ENCODE assay signal across 10 mouse cellular contexts in genomic region chr7:80132541-80132940, GRCm38 (mm10). TPM values are rescaled to one million over a fixed set of nuclear protein-coding genes. Genes with fewer than 3 reads are reported as not detected.
DNase-seq lines count a peak whose midpoint lies in the region; ATAC-seq and TF ChIP-seq lines count a peak whose summit lies in the region.
"Had no signal": no experiment of that assay in that cellular context is flagged by ENCODE, and none has a peak within 500 bp of the region (broad histone marks: within the 10 kb centered on the region; RNA-seq: fewer than 3 reads in every experiment).

No protein-coding gene starts in this region.

- H3K27me3 ChIP-seq in forebrain, embryonic 11.5 days (ENCODE audit: control insufficient read depth, insufficient read depth, low read length) = no peaks in the 10 kb centered on the region
- no peaks in the 10 kb centered on the region for H3K27me3 ChIP-seq in forebrain, embryonic 13.5 days
- H3K27me3 ChIP-seq in neural tube, embryonic 11.5 days (ENCODE audit: control insufficient read depth, insufficient read depth, low read length) = no peaks in the 10 kb centered on the region
- no peaks in the 10 kb centered on the region for H3K27me3 ChIP-seq in neural tube, embryonic 15.5 days (replicated peaks)
- H3K27me3 ChIP-seq: embryonic facial prominence, embryonic 13.5 days; limb, embryonic 12.5 days had no signal

- H3K9me3 ChIP-seq in forebrain, embryonic 11.5 days (ENCODE audit: control insufficient read depth, low read length) = no peaks in the 10 kb centered on the region; the same call in 1 of the 2 replicates
- H3K9me3 ChIP-seq in forebrain, embryonic 13.5 days (replicated peaks) = peaks cover 11% of the 10 kb centered on the region
- H3K9me3 ChIP-seq in neural tube, embryonic 11.5 days (ENCODE audit: control insufficient read depth, low read length) = no peaks in the 10 kb centered on the region
- H3K9me3 ChIP-seq in neural tube, embryonic 15.5 days (replicated peaks) = no peaks in the 10 kb centered on the region

- H3K27ac ChIP-seq in forebrain, embryonic 11.5 days (ENCODE audit: low read depth, low read length) = no peak overlapping the region
- H3K27ac ChIP-seq in forebrain, embryonic 13.5 days = no peak overlapping the region
- no peak overlapping the region for H3K27ac ChIP-seq in neural tube, embryonic 11.5 days (ENCODE audit: low read depth, low read length)
- no peak overlapping the region for H3K27ac ChIP-seq in neural tube, embryonic 15.5 days (replicated peaks)
- no peak overlapping the region for H3K27ac ChIP-seq in bone marrow macrophage, adult 2 months (ENCODE audit: insufficient read depth, low read depth, low read length)
- H3K27ac ChIP-seq: embryonic facial prominence, embryonic 13.5 days; limb, embryonic 12.5 days had no signal

- ATAC-seq in forebrain, embryonic 11.5 days (replicated peaks; ENCODE audit: low FRiP score) = no peak
- no peak; the same call in 1 of the 2 replicates for ATAC-seq in forebrain, embryonic 13.5 days
- ATAC-seq in neural tube, embryonic 11.5 days (ENCODE audit: insufficient read depth, low FRiP score, low TSS enrichment) = no peak
- ATAC-seq in neural tube, embryonic 15.5 days (ENCODE audit: low FRiP score) = no peak
- peak; percentile 76 for ATAC-seq in megakaryocyte-erythroid progenitor cell, adult 5-6 weeks (replicated peaks; ENCODE audit: low FRiP score, low TSS enrichment, poor library complexity, severe bottlenecking)

- H3K4me2 ChIP-seq in forebrain, embryonic 11.5 days (ENCODE audit: low read depth, low read length, severe bottlenecking) = no peak overlapping the region
- H3K4me2 ChIP-seq in forebrain, embryonic 13.5 days = no peak overlapping the region
- H3K4me2 ChIP-seq in neural tube, embryonic 11.5 days (ENCODE audit: low read depth) = no peak overlapping the region
- no peak overlapping the region for H3K4me2 ChIP-seq in neural tube, embryonic 15.5 days
- H3K4me2 ChIP-seq: embryonic facial prominence, embryonic 13.5 days; limb, embryonic 12.5 days had no signal

- TF ChIP-seq POLR2A in bone marrow macrophage, adult 2 months (IDR thresholded peaks at IDR 0.05; ENCODE audit: borderline replicate concordance, low read depth, low read length) = no peak

- H3K36me3 ChIP-seq in forebrain, embryonic 11.5 days (ENCODE audit: control insufficient read depth, insufficient read depth, low read length) = no peaks in the 10 kb centered on the region
- H3K36me3 ChIP-seq in forebrain, embryonic 13.5 days (ENCODE audit: poor library complexity, severe bottlenecking) = no peaks in the 10 kb centered on the region
- no peaks in the 10 kb centered on the region for H3K36me3 ChIP-seq in neural tube, embryonic 11.5 days (ENCODE audit: control insufficient read depth, insufficient read depth, low read length)
- no peaks in the 10 kb centered on the region for H3K36me3 ChIP-seq in neural tube, embryonic 15.5 days
- H3K36me3 ChIP-seq: embryonic facial prominence, embryonic 13.5 days; limb, embryonic 12.5 days had no signal

- no peak overlapping the region for H3K4me3 ChIP-seq in forebrain, embryonic 11.5 days (ENCODE audit: low read depth, low read length)
- no peak overlapping the region for H3K4me3 ChIP-seq in forebrain, embryonic 13.5 days
- H3K4me3 ChIP-seq in neural tube, embryonic 11.5 days (ENCODE audit: low read depth, low read length) = no peak overlapping the region
- no peak overlapping the region for H3K4me3 ChIP-seq in neural tube, embryonic 15.5 days (replicated peaks)
- H3K4me3 ChIP-seq in bone marrow macrophage, adult 2 months (ENCODE audit: insufficient read depth, low read length) = no peak overlapping the region
- H3K4me3 ChIP-seq: embryonic facial prominence, embryonic 13.5 days; limb, embryonic 12.5 days had no signal

- no peaks in the 10 kb centered on the region for H3K4me1 ChIP-seq in forebrain, embryonic 11.5 days (replicated peaks; ENCODE audit: control insufficient read depth, insufficient read depth, low read length)
- H3K4me1 ChIP-seq in forebrain, embryonic 13.5 days = peaks cover 15% of the 10 kb centered on the region
- H3K4me1 ChIP-seq in neural tube, embryonic 11.5 days (ENCODE audit: control insufficient read depth, insufficient read depth, low read length) = no peaks in the 10 kb centered on the region
- H3K4me1 ChIP-seq in neural tube, embryonic 15.5 days = peaks cover 12% of the 10 kb centered on the region
- H3K4me1 ChIP-seq in bone marrow macrophage, adult 2 months (ENCODE audit: control insufficient read depth, insufficient read depth, low read length) = peaks cover 8% of the 10 kb centered on the region; the same call in 1 of the 2 replicates

- peak; percentile 62 for TF ChIP-seq CTCF in bone marrow macrophage, adult 2 months (IDR thresholded peaks at IDR 0.05; ENCODE audit: low read depth, low read length)

- H3K9ac ChIP-seq in forebrain, embryonic 11.5 days (ENCODE audit: low read length) = no peak overlapping the region
- H3K9ac ChIP-seq in forebrain, embryonic 13.5 days = no peak overlapping the region
- H3K9ac ChIP-seq in neural tube, embryonic 11.5 days (ENCODE audit: low read length) = no peak overlapping the region
- no peak overlapping the region for H3K9ac ChIP-seq in neural tube, embryonic 15.5 days (replicated peaks)
- H3K9ac ChIP-seq: embryonic facial prominence, embryonic 13.5 days; limb, embryonic 12.5 days had no signal

- WGBS in forebrain, embryonic 11.5 days = 61% methylated on average over 9 of the region's 9 CpGs
- WGBS in forebrain, embryonic 13.5 days = 49% methylated on average over 9 of the region's 9 CpGs
- WGBS in neural tube, embryonic 11.5 days = 52% methylated on average over 9 of the region's 9 CpGs
- WGBS in neural tube, embryonic 15.5 days = 54% methylated on average over 9 of the region's 9 CpGs

- DNase-seq in forebrain, embryonic 11.5 days (ENCODE audit: low spot score) = peak; percentile 69
- DNase-seq in neural tube, embryonic 11.5 days (ENCODE audit: low spot score) = peak; percentile 75
- peak; percentile 22 for DNase-seq in hindlimb bud, embryonic 11.5 days (ENCODE audit: extremely low spot score, low read depth, low spot score)
- DNase-seq in thymus, postnatal 10 days (ENCODE audit: low spot score in 2 of 2) = peak; percentile 54 to 78

RNA-seq across cellular contexts. Expression of gene Idh2, which starts 17.3 kb away (rescaled TPM):
- polyA plus RNA-seq in forebrain, embryonic 11.5 days (2014; fragmentation: Nextera tagmentation; extraction: Ambion mirVana) = 403 and 425 TPM in 2 replicates
- 351 and 386 TPM in 2 replicates for polyA plus RNA-seq in forebrain, embryonic 13.5 days (2015; fragmentation: Nextera tagmentation; extraction: Ambion mirVana)
- polyA plus RNA-seq in neural tube, embryonic 11.5 days (2014; fragmentation: Nextera tagmentation; extraction: Ambion mirVana) = 371 and 381 TPM in 2 replicates
- polyA plus RNA-seq in neural tube, embryonic 15.5 days (2015; fragmentation: Nextera tagmentation; extraction: Ambion mirVana) = 200 and 267 TPM in 2 replicates
- 48.6 and 55.9 TPM in 2 replicates for polyA plus RNA-seq in bone marrow macrophage, adult 2 months (2012; ENCODE audit: insufficient read depth, insufficient read length, missing spikeins)
- 80.7 and 102 TPM in 2 replicates for total RNA-seq in megakaryocyte-erythroid progenitor cell, adult 5-6 weeks (2014; fragmentation: Nextera tagmentation)
- 117 and 132 TPM in 2 replicates for total RNA-seq in megakaryocyte-erythroid progenitor cell, adult 5-6 weeks (2017)

RNA-seq across cellular contexts. Expression of gene Sema4b, which starts 54.1 kb away (rescaled TPM):
- 15.7 and 17.3 TPM in 2 replicates for polyA plus RNA-seq in forebrain, embryonic 11.5 days (2014; fragmentation: Nextera tagmentation; extraction: Ambion mirVana)
- polyA plus RNA-seq in forebrain, embryonic 13.5 days (2015; fragmentation: Nextera tagmentation; extraction: Ambion mirVana) = 20.7 and 22.3 TPM in 2 replicates
- 10.5 and 12.1 TPM in 2 replicates for polyA plus RNA-seq in neural tube, embryonic 11.5 days (2014; fragmentation: Nextera tagmentation; extraction: Ambion mirVana)
- 22.7 and 25.8 TPM in 2 replicates for polyA plus RNA-seq in neural tube, embryonic 15.5 days (2015; fragmentation: Nextera tagmentation; extraction: Ambion mirVana)
- polyA plus RNA-seq in bone marrow macrophage, adult 2 months (2012; ENCODE audit: insufficient read depth, insufficient read length, missing spikeins) = 11.1 and 13.5 TPM in 2 replicates
- total RNA-seq in megakaryocyte-erythroid progenitor cell, adult 5-6 weeks (2014; fragmentation: Nextera tagmentation) = 8.3 and 13.4 TPM in 2 replicates
- total RNA-seq in megakaryocyte-erythroid progenitor cell, adult 5-6 weeks (2017) = 3.2 and 3.4 TPM in 2 replicates

Comparison
In these comparisons a context has a peak if more than half of its experiments do, and no peak if none do; other contexts are left out.
1. DNase-seq: peak in every context shown above with its lines; median percentile 75 in neural tube, embryonic 11.5 days; 69 in forebrain, embryonic 11.5 days; 66 in thymus, postnatal 10 days; 22 in hindlimb bud, embryonic 11.5 days.